Mouse (Mus musculus) myocyte (in vitro differentiated cells): Measurements from ENCODE around the gene Borcs6. TPM values are rescaled to one million over a fixed set of nuclear protein-coding genes. Genes with fewer than 3 reads are reported as not detected.

Source experiments
- H3K27me3 ChIP-seq: one replicate; pipeline ENCODE4 v1.6.1; 2011; ENCODE audit not compliant: control insufficient read depth, insufficient read depth, insufficient read length
- H3K36me3 ChIP-seq: one replicate; pipeline ENCODE4 v1.6.1; 2011; ENCODE audit not compliant: control insufficient read depth, insufficient read depth
- H3K4me2 ChIP-seq: one replicate; pipeline ENCODE4 v1.6.1; 2011; ENCODE audit warnings: low read depth, control low read depth
- H3K4me3 ChIP-seq: one replicate; pipeline ENCODE4 v1.5.1; 2011; ENCODE audit warnings: mild to moderate bottlenecking, control low read depth, moderate library complexity
- H3K79me2 ChIP-seq: one replicate; pipeline ENCODE4 v1.6.1; 2011; ENCODE audit not compliant: control insufficient read depth, insufficient read depth
- H3ac ChIP-seq: one replicate; pipeline ENCODE4 v1.6.1; 2011; ENCODE audit not compliant: control insufficient read depth, insufficient read length
- CEBPB ChIP-seq: IDR thresholded peaks from 2 replicates; pipeline ENCODE4 v1.6.1; 2011; ENCODE audit warnings: mild to moderate bottlenecking, moderate library complexity; ENCODE audit not compliant: poor library complexity, insufficient read depth, severe bottlenecking
- E2F4 ChIP-seq: IDR thresholded peaks from one replicate; pipeline ENCODE4 v1.6.1; 2011; ENCODE audit warnings: mild to moderate bottlenecking, control low read depth, moderate library complexity; ENCODE audit not compliant: insufficient read depth
- MAX ChIP-seq: IDR thresholded peaks from one replicate; pipeline ENCODE4 v1.6.1; 2011; ENCODE audit warnings: low read depth, mild to moderate bottlenecking, control low read depth
- MYOD1 ChIP-seq, 3 experiments: IDR thresholded peaks; one replicate each; pipeline ENCODE4 v1.6.1; 2011; ENCODE audit warnings: control low read depth in 2 of 3, low read depth in 2 of 3, mild to moderate bottlenecking in 2 of 3, moderate library complexity in 1 of 3; ENCODE audit not compliant: insufficient read length in 2 of 3, control insufficient read depth in 1 of 3
- MYOG ChIP-seq, 3 experiments: IDR thresholded peaks; one replicate each; pipeline ENCODE4 v1.6.1; 2011; ENCODE audit warnings: control low read depth in 2 of 3, low read depth in 2 of 3, mild to moderate bottlenecking in 2 of 3; ENCODE audit not compliant: insufficient read length in 2 of 3, control insufficient read depth in 1 of 3, insufficient read depth in 1 of 3
- POLR2A ChIP-seq: IDR thresholded peaks from one replicate; pipeline ENCODE4 v1.6.1; 2011; ENCODE audit warnings: low read depth, mild to moderate bottlenecking, control low read depth, moderate library complexity; ENCODE audit not compliant: insufficient read length
- POLR2AphosphoS2 ChIP-seq: IDR thresholded peaks from one replicate; pipeline ENCODE4 v1.6.1; 2011; ENCODE audit warnings: low read depth, control low read depth; ENCODE audit not compliant: insufficient read length
- REST ChIP-seq: IDR thresholded peaks from one replicate; pipeline ENCODE4 v1.6.1; 2011; ENCODE audit warnings: mild to moderate bottlenecking, control low read depth, moderate library complexity; ENCODE audit not compliant: insufficient read depth, insufficient read length
- SRF ChIP-seq: IDR thresholded peaks from one replicate; pipeline ENCODE4 v1.6.1; 2011; ENCODE audit warnings: low read depth; ENCODE audit not compliant: control insufficient read depth, insufficient read length
- TCF12 ChIP-seq: IDR thresholded peaks from one replicate; pipeline ENCODE4 v1.6.1; 2011; ENCODE audit warnings: mild to moderate bottlenecking, control low read depth; ENCODE audit not compliant: poor library complexity, insufficient read depth, severe bottlenecking
- TCF3 ChIP-seq: IDR thresholded peaks from one replicate; pipeline ENCODE4 v1.6.1; 2011; ENCODE audit warnings: low read depth, control low read depth; ENCODE audit not compliant: insufficient read length
- USF1 ChIP-seq: IDR thresholded peaks from one replicate; pipeline ENCODE4 v1.6.1; 2011; ENCODE audit warnings: low read depth, mild to moderate bottlenecking, control low read depth, moderate library complexity
- polyA plus RNA-seq: library from polyadenylated mRNA; unstranded; fragments of >200 nt; fragmentation: generic; extraction: Trizol; gene quantifications from one replicate; pipeline ENCODE4 v1.2.1, GENCODE M21; 2012; ENCODE audit warnings: missing spikeins

The Borcs6 gene
- polyA plus RNA-seq, 1 experiment: 27.2 TPM

- Histone ChIP-seq H3K27me3 (no peaks in the 10 kb centered on the region), H3K36me3 (peaks cover 34% of the 10 kb centered on the region), H3ac (no peak overlapping the region), H3K4me2 (peak overlapping the region; percentile 30), H3K79me2 (peaks cover 10% of the 10 kb centered on the region), H3K4me3 (no peak overlapping the region)
- no peak for TF ChIP-seq CEBPB
- no peak for TF ChIP-seq POLR2AphosphoS2
- TF ChIP-seq TCF3: no peak
- no peak for TF ChIP-seq MYOG (IDR thresholded peaks at IDR 0.05; ENCODE audit: control insufficient read depth in 1 of 3, insufficient read depth in 1 of 3, insufficient read length in 2 of 3, low read depth in 2 of 3)
- TF ChIP-seq SRF: no peak
- TF ChIP-seq MAX: no peak
- no peak for TF ChIP-seq USF1
- no peak for TF ChIP-seq POLR2A
These were observed 42.8 kb downstream of the Borcs6 start for GRCm38 (mm10) chr11:69102403-69102725.

GRCm38 (mm10) chr11:69103121-69103520 lies 43.6 kb downstream of the Borcs6 start:
- Histone ChIP-seq H3K4me3 (no peak overlapping the region), H3K79me2 (peaks cover 10% of the 10 kb centered on the region), H3ac (no peak overlapping the region), H3K27me3 (no peaks in the 10 kb centered on the region), H3K4me2 (no peak overlapping the region), H3K36me3 (peaks cover 36% of the 10 kb centered on the region)
- TF ChIP-seq POLR2AphosphoS2: no peak
- no peak for TF ChIP-seq TCF3
- no peak for TF ChIP-seq MAX
- TF ChIP-seq POLR2A: no peak
- no peak for TF ChIP-seq USF1
- TF ChIP-seq CEBPB: no peak
- no peak for TF ChIP-seq SRF
- no peak for TF ChIP-seq TCF12
- no peak for TF ChIP-seq MYOD1 (IDR thresholded peaks at IDR 0.05; ENCODE audit: control insufficient read depth in 1 of 3, insufficient read length in 2 of 3, low read depth in 2 of 3)
- TF ChIP-seq REST: no peak
- no peak for TF ChIP-seq E2F4
- TF ChIP-seq MYOG (IDR thresholded peaks at IDR 0.05; ENCODE audit: control insufficient read depth in 1 of 3, insufficient read depth in 1 of 3, insufficient read length in 2 of 3, low read depth in 2 of 3): no peak

GRCm38 (mm10) chr11:69103531-69104435 lies 44.3 kb downstream of the Borcs6 start:
- Histone ChIP-seq H3K79me2 (peaks cover 10% of the 10 kb centered on the region), H3K4me2 (no peak overlapping the region), H3K36me3 (peaks cover 40% of the 10 kb centered on the region), H3ac (no peak overlapping the region), H3K4me3 (no peak overlapping the region), H3K27me3 (no peaks in the 10 kb centered on the region)
- TF ChIP-seq POLR2AphosphoS2 (no peak), SRF (no peak), E2F4 (no peak), MYOD1 (IDR thresholded peaks at IDR 0.05; ENCODE audit: control insufficient read depth in 1 of 3, insufficient read length in 2 of 3, low read depth in 2 of 3) (no peak), POLR2A (no peak), TCF3 (no peak), USF1 (no peak), REST (no peak), TCF12 (no peak)

- H3K4me2 ChIP-seq: no peak overlapping the region
- no peaks in the 10 kb centered on the region for H3K27me3 ChIP-seq
- H3ac ChIP-seq: no peak overlapping the region
- H3K79me2 ChIP-seq: peaks cover 10% of the 10 kb centered on the region
- peaks cover 40% of the 10 kb centered on the region for H3K36me3 ChIP-seq
- no peak overlapping the region for H3K4me3 ChIP-seq
- no peak for TF ChIP-seq SRF
- TF ChIP-seq POLR2A: no peak
- TF ChIP-seq MYOG (IDR thresholded peaks at IDR 0.05; ENCODE audit: control insufficient read depth in 1 of 3, insufficient read depth in 1 of 3, insufficient read length in 2 of 3, low read depth in 2 of 3): no peak
- no peak for TF ChIP-seq REST
- no peak for TF ChIP-seq MYOD1 (IDR thresholded peaks at IDR 0.05; ENCODE audit: control insufficient read depth in 1 of 3, insufficient read length in 2 of 3, low read depth in 2 of 3)
These were observed 45.0 kb downstream of the Borcs6 start for GRCm38 (mm10) chr11:69104487-69104886.

GRCm38 (mm10) chr11:69105227-69105626 lies 45.7 kb downstream of the Borcs6 start:
- H3K4me3 ChIP-seq: no peak overlapping the region
- H3K27me3 ChIP-seq: no peaks in the 10 kb centered on the region
- no peak overlapping the region for H3ac ChIP-seq
- TF ChIP-seq MYOD1 (IDR thresholded peaks at IDR 0.05; ENCODE audit: control insufficient read depth in 1 of 3, insufficient read length in 2 of 3, low read depth in 2 of 3) (no peak), CEBPB (no peak), TCF12 (no peak), MYOG (IDR thresholded peaks at IDR 0.05; ENCODE audit: control insufficient read depth in 1 of 3, insufficient read depth in 1 of 3, insufficient read length in 2 of 3, low read depth in 2 of 3) (no peak), MAX (no peak), E2F4 (no peak), POLR2A (no peak), POLR2AphosphoS2 (no peak), TCF3 (no peak), REST (no peak), USF1 (no peak), SRF (no peak)
- peaks cover 7% of the 10 kb centered on the region for H3K79me2 ChIP-seq
- no peak overlapping the region for H3K4me2 ChIP-seq
- peaks cover 40% of the 10 kb centered on the region for H3K36me3 ChIP-seq
